Mouse (Mus musculus) neural tube, embryonic 10.5 days (tissue): ENCODE data around the gene Nnmt.

Experiments
- DNase-seq: peaks from one replicate; pipeline ENCODE4 v3.0.0-alpha.2; 2017; ENCODE audit warnings: low spot score; ENCODE audit errors: extremely low spot score

The Nnmt gene

GRCm38 (mm10) chr9:48559482-48560139 lies 45.3 kb downstream of the Nnmt start:
- DNase-seq = peak; percentile 39

DNA sequence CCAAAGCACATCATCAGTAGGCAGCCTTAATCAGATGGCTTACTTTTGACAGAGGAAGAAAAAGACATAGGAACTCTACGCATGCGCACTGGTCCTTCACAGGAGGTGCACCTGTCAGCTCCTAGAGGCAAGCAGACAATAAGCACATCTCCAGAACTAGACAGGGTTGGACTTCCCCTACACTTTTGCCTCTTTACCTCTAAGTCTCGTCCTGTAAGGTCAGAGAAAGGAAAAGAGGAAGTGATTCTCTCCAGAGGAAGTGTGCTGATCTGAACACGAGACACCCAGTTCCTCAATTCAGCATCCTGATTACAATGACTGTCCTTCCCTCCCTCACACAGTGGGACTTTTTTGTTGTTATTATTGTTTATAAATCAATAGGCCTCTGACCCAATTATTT lies 46.3 kb downstream of the Nnmt start:
- DNase-seq = no peak

DNA sequence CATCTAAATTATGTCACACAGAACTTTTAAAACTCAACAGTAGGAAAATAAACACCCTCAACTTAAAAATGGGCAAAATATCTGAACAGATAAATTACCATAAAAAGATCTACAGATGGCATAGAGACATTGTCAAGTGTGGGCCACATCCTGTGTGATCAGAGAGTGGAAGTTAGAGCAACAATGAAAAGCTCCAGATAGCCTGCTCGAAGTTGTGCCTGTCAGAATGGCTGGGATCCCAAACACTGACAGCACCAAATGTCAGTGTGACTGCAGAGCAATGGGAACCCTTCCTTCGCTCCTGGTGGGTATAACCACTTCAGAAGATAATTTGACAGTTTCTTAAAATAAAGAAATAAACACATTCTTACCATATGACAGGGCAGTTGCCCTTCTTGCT lies 55.9 kb downstream of the Nnmt start:
- no peak for DNase-seq

DNA sequence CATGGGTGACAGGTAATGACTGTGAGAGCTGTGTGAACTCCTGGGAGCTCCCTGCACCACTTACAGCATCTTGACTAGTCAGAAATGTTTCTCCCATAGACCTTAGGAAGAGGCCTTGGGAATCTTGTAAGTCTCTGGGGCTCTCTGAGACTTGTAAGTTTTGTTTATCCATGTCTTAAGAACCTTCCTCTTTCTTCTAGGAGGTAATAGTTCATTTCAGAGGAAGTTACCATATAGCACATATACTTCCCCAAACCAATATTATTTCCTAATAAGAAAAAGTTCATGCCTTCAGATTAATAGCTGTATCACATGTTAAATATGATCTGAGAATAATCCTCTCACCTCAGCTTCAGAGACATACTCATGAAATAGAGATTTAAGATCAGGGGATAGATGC lies 57.7 kb downstream of the Nnmt start:
- DNase-seq = no peak
